Mouse (Mus musculus) CD4-positive, CD25-positive, alpha-beta regulatory T cell, adult 2 months (primary cell): ENCODE results near the gene Lsg1.

Source experiments
- DNase-seq: peaks from one replicate; pipeline ENCODE4 v3.0.0-alpha.2; 2012; ENCODE audit warnings: low read depth, low spot score

Gene Lsg1

DNA sequence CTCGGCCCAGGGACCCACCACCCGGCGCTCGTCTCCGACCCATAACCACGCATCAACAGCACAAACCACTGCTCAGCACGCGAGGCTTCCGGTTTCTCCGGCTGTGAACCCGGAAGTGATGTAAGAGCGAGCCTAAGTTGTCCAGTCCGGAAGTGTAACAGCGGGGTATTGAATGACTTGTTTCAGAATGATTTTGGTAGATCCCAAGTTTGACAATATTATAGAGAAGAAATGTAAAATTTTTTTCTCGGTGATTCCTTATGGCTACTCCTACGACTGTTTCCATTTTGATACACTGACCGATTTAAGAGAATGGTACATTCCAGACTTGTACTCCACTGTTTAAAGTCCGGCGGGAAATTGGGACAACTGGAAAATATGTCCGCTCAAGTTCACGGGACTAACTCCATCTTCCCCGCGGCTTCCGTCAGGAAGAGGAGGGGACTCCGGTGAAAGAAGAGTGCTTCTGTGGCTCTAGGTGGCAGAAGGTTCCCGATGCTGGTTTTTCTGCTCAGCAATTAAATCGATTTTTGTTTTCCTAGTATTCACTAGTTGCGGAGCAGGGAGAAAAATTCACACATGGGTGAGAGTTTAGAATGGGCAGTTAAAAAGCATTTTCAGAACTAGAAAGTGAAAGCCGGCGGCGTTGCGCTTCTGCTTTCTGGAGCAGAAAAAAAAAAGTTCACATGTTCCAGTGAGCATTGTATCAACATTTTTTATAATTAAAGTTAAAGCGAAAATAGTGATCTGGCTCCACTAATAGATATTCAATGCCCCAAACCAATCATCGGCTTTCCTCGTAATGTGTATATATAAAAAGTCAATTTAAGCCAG, at the start of gene Lsg1:
Gene Lsg1 (minus strand): TSS at position 99 of the 834 bp plus-strand sequence.
- DNase-seq: peak; percentile 95

DNA sequence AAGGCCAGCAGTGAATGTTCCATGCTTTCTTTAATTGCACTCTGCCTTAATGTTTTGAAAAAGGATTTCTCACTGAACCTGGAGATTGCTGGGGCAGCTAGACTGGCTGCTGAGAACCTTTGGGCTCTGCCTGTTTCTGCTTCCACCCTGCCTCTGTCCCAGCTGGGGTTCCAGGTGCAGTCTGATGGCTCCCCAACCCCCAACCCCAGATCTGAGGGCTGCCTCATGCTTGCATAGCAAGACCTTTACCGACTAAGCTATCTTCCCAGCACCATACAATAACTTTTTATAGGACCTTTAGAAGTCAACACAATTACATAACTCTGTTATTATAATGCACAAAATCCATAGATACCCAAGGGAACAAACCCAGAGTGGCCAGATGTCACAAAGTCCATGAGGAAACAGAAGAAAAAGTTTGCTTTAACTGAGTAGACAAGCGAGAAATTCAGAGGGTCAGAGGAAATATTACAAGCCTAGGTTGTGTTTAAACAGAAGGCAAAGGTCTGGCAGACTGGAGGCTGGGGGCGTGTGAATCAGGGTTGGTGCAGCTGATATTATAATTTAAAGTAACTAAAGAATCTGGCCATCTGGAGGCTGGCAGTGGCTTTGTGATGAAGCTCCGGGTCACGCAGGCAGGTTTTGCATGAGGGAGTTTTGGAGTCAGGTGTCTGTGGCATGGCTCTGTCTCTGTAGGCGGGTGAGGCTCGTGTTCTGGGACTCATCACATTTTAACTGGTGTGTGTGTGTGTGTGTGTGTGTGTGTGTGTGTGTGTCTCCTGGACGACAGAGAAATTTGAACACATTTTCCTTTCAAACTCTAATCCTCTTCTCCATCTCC, 46.7 kb upstream of the Lsg1 start:
- no peak for DNase-seq

DNA sequence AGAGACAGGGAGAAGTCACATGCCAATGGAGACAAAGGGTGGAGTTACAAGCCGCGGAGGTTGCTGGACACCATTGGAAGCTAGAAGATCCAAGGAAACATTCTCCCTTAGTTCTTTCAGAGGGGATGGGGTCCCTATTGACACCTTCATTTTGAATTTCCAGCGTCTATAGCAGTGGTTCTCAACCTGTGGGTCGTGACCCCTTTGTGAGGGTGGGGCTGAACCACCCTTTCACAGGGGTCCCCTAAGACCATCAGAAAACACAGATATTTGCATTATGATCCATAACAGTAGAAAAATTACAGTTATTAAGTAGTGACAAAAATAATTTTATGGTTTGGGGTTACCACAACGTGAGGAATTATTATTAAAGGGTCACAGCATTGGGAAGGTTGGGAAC, 42.1 kb upstream of the Lsg1 start:
- no peak for DNase-seq

DNA sequence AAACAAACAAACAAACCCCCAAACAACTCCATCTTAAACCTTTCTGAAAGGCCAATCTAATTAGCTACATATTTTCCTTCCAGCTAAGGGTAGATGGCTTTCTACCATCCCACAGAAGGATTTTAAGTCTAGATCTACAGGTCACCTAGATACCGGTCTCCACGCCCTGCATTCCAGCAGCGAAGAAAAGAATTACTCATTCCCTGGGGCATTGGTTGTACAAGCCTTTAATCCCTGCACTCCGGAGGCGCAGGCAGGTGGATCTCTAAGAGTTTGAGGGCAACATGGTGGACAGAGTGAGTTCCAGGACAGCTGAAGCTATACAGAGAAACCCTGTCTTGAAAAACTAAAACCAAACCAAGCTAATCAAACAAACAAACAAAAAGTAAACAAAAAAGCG, 41.0 kb upstream of the Lsg1 start:
- DNase-seq: no peak

DNA sequence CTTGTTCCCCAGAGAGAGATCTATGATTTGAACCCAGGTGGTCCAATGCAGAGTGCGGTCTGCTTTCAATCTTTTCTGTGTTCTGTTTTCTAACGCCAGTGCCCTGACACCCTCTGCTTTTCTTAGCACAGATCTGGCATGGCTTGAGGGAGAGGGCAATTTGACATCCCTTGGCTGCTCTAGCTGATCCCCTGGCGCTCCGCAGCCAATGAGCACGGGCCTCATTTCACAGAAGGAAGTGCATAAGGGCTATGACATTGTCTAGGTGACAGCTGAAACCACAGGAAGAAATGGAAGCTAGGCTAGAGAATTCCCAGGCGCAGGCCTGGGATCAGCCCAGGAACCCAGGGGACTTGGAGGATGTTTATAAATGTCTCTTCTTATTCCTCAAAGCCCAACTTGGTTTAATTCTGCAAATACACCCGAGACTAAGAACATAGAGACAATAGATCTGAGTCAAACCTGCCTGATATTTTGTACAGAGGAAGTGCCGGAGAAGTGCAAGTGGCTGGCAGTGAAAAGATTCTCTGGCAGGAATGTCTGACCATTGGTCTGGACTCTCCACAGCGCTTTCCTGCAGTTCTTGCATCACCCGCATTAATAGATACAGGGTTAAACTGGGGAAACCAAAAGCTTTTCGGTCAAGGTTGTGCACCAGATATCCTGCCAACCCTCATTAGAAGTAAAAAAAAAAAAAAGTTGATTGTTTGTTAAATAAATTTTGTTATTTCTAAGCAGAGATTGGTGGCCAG, 40.4 kb upstream of the Lsg1 start:
- DNase-seq: no peak

DNA sequence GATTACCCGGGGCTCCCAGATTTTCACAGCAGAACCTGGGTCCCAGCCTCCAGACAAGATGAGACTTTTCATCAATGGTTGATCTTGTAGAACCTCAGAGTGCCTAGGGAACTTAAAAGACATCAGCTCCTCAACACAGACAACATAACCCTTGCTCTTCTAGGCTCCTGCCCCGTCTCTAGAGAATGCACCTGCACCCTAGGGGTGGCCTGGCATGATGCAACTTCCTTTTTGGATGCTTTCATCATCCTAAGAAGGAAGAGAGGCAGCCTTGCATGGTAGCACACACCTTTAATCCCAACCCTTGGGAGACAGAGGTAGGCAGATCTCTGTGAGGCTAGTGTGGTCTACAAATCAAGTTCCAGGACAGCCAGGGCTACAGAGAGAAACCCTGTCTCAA, 37.2 kb upstream of the Lsg1 start:
- DNase-seq: no peak

DNA sequence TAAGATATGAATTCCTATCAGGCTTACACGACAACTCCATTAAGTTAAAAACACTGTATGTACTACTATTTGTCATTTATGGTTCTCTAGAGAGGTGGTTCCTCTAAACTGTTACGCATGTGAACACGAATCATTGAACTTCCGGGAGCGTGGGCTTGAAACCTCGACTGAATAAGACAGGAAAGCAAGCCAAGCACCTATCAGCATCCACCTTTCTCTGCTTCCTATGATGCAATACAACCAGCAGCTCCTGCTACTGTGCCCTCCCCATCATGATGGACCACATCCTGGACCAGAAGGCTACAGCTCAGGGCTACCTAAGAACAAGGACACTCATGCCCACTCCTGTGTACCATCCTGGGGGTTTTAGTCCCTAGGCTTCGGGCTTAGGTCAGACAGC, 36.3 kb upstream of the Lsg1 start:
- peak; percentile 40 for DNase-seq

DNA sequence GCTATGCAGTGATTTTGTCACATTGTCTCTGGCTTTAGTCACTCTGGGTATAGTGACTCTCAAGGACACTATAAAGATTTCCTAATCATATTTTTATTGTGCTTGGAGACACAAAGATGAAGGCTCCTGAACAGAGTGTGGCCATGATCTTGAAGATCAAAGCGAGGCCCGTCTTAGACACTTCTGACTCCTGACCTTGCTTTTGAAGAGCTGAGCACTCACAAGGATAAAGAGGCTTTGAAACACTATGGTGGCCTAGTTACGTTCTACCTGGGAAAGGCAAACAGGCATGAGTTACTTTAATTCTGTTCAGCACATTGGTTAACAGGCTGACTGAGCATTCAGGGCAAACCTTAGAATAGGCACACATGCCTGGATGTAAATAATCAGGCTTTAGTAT, 28.9 kb upstream of the Lsg1 start:
- no peak for DNase-seq

DNA sequence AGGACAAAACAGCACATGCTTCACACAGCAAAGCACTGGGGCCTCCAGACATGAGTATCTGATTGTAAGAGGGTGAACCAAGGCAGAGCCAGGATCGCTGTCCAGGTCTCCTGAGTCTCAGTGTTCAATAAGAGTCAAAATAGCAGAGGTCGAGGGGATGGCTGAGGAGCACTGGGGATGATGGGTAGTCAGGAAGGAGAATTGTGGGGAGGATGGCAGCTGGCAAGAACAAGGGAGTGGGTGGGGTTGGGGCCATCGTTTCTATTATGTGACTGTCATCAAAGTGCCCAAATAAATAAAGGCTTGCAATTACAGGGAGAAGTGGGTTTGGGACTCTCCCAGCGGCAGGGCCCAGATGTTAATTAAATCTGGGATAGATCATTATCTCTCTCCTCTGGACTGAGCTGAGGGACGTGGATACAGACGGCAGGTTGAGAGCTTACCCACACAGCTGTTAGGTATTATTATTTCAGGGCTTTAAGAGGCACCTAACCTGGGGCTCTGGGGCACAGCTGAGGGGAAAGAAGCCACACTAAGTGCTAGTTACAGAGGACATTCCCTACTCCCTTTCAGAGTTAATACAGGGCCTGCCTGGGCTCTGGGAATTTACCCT, 27.4 kb upstream of the Lsg1 start:
- no peak for DNase-seq

DNA sequence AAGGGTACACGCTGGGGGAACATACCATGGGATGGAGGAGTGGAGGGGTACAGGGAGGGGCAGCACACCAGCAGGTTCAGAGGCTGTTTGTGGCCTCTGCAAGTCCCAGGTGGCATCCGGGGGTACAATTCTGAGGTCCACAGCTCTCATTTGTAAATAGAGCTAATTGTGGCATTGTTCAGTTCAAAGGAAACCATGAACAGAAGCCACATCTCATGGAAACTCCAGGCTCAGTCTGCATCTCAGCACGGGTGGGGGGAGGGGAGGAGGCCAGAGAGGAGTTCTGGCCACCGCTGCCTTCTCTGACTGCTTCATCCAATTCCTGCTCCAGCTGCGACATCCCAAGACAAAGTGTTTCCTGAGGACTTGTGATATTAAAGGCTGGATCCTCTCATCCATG, 26.7 kb upstream of the Lsg1 start:
- no peak for DNase-seq

DNA sequence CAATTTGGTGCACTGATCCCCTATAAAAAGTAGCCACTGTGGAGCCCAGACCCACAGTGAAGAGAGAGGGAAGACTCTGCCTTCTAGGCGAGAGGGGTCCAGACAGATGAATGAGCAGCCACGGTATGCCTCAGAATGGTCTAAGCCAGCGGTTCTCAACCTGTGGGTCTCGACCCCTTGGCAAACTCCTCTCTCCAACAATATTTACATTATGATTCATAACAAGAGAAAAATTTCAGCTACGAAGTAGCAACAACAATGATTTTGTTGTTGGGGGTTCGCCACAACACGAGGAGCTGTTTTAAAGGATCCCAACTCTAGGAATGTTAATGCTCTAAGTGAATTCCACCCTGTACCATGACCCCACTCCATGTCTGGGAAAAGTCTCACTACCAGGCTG, 25.7 kb upstream of the Lsg1 start:
- no peak for DNase-seq

DNA sequence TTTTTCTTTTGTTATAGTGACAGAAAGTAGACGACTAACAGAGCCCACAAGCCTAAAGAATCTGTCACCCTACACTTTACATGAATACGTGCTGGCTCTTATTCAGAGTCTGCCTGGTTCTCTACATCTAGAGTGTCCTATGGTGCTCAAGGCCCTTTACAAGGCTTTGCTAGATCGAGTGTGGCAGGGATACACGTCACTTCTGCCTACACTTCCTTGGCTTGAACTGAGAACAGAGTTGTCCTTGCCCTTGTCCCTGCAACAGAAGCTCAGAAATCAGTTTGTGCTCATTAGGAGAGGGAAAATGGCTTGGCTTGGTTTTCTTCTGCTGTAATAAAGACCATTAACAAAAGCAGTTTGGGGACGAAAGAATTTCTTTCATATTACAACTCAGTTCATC, 23.9 kb upstream of the Lsg1 start:
- no peak for DNase-seq

DNA sequence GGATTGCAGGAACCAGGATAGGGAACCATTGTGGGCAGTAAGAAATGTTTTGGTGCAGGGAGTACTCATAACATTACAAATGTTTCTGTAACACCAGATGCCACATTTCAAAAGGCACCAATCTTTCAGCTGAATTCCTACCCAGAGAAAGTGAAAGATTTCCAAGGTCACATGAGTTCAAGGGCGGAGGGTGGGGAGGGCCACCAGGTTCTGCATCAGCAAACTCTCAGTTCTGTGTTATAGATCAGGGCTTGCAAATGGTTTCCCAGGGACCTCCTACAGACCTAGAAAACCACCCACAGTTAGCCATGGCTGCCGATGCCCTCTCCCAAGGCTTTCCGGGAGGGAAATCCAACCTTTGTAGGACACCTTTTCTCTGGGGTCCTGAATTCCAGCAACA, 20.5 kb upstream of the Lsg1 start:
- no peak for DNase-seq

DNA sequence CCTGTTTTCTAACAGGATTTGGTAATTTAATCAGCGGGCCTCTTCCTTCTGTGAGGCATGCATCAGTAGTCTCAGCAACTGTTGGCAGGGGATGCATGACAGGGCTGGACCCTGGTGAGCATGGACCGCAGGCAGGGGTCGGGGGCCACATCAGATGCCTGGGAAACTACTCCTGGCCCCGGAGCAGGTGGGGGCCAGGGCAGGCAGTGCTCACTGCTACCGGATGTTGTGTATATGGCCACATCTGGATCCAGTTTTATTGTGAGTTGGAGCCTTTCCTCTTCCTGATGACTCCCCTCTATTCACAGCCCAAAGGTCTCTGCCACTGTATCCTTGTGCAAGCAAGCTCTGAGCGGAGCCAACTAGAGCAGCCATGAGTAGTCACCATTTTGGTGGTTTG, 18.1 kb upstream of the Lsg1 start:
- DNase-seq: no peak

DNA sequence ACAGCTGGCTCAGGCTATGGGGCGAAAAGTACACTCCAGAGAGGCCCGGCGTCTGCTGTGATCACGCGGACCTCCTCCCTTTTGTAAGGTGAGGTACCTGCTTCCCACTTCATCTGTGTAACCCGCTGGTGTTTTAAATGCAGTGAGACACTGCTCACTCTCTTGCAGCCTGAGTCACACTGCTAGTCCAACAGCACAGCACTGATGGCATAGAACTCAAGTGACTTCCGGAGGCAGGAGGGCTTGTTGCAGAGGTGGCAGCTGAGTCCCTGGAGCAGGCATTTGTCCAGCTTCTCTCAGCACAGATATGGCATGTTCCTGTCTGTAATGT, 17.4 kb upstream of the Lsg1 start:
- no peak for DNase-seq

DNA sequence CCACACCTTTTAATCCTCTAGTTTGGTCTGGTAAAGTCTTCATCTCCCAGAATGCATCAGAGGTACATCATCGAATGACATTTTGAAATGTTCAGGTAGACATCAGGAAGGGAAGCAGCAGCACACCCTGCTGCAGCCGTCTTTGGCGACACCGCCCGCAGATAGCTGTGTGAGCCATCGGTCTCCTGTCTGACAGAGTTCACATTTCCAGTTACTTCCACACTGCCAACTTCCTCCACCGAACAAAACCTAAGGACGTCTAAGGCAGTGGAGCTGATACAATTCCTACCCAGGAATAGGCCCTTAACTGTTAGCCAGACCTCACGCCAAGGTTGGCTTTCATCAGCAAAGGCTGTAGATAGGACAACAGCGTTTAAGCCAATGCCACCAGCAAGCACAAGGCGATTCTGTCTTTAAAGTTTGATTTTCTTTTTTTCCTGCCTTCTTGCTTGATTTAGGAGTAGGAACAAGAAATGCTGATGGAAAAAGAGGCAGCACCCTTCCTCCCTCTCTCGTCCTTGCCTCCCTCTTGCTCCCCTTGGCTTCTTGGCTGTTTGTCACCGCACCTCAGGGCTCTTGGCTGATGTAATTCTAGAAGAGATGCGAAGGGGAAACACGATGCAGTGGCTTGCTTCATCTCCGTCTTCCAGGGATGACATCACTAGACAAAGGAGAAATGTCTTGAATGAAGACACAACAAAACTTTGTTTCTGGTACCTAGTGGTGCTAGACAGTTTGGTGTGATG, 16.8 kb upstream of the Lsg1 start:
- DNase-seq: no peak

DNA sequence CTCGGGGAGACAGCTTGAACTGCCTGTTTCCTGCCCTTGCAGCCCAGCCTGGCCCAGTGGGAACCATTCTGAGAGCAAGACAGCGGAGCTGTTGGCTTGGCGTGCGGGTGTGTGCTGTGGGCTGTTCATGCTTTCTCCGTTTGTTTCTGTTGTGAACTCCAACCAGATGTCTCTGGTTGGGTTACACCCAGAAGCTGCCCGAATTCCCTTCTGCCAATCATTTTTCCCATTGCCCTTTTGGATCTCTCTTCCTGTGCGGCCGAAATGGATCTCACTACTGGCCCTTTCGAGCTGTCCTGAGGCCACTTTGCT, 16.1 kb upstream of the Lsg1 start:
- no peak for DNase-seq

DNA sequence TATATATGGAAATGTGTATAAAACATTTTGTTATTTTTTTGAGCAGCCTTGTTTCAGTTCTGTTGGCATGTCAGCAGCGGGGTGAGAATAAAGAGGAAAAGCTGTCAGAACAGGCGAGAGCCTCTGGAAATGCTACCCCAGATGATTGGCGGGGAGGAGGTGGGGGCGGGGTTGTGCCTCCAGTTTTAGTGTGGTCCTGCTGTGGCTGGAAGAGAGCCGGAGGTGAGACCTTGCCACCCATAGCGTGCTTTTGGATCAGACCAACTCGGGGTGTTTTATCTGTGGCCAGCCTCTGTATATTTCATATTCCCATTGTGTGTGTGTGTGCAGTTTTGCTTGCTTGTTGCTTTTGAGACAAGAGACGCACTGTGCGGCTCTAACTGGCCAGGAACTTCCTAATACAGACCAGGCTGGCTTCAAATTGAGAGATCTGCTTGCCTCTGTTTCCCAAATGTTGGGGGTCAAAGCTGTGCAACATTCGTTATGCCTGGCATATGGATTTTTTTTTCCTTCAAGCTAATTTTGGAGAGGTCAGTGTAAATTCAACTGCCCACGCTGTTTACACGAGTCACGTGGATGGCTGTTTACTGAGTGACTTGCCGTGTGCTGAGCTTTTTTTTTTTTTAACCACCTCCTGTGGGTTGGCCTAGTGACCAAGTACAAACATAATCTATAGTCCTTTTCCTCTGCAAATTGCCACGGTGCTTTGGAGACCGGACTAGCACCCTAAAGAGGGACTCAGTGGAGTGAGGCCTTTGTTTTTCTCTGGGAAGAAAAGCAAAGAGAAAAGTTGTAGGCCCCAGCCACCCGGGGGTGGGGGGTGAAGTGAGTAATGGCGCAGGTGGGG, 15.5 kb upstream of the Lsg1 start:
- DNase-seq: no peak

DNA sequence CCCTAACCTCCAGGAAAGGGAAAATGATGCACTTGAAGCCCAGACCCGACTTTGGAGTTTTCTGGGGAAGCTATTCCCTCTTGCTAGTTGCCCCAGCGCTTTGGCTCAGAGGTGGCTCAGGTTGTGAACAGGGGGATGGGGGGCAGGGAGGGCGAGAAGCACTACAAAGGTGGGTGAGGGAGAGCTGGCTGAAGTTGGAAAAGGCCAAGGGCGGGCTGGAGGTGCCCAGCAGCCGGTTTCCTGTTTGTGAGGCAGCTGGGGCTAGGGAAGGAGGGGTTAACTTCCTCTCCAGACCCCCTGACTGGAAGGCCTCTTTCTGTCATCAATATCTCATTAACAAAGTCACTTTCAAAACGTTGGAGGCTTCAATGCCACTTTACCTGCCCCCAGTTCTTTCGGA, 14.6 kb upstream of the Lsg1 start:
- DNase-seq: no peak

DNA sequence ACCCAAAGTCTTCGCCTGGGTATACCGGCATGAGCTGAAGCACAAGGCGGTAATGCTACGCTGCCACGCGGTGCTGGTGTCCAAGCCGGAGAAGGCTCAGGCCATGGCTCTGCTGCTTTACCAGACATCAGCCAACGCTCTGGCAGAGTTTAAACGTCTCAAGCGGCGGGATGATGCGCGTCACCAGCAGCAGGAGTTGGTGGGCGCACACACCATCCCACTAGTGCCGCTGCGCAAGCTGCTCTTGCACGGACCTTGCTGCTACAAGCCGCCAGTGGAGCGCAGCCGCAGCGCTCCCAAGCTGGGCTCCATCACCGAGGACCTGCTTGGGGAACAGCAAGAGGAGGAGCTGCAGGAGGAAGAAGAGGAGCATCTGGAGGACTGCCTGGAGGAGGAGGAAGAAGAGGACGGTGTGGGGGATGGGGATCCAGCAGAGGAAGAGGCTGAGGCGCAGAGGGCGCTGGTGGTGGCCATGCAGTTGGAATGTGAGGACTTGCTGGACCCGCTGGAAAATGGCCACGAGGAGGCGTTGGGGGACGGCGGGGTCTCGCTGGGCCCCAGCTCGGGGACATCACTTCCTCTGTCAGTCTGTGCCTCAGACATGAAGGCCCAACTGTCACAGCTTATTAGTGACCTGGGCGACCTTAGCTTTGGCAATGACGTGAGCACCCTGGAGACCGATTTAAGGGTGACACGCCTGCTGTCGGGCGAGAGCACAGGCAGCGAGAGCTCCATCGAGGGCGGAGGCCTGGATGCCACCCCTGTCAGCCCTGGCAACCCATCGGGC, 13.8 kb upstream of the Lsg1 start:
- DNase-seq: peak; percentile 47
